Mouse (Mus musculus) cerebellum, adult 9-11 months (tissue): ENCODE measurements around the gene Rtl6.

ENCODE experiments used
- DNase-seq: peaks from one replicate; pipeline ENCODE4 v3.0.0; 2022

Gene Rtl6

DNA sequence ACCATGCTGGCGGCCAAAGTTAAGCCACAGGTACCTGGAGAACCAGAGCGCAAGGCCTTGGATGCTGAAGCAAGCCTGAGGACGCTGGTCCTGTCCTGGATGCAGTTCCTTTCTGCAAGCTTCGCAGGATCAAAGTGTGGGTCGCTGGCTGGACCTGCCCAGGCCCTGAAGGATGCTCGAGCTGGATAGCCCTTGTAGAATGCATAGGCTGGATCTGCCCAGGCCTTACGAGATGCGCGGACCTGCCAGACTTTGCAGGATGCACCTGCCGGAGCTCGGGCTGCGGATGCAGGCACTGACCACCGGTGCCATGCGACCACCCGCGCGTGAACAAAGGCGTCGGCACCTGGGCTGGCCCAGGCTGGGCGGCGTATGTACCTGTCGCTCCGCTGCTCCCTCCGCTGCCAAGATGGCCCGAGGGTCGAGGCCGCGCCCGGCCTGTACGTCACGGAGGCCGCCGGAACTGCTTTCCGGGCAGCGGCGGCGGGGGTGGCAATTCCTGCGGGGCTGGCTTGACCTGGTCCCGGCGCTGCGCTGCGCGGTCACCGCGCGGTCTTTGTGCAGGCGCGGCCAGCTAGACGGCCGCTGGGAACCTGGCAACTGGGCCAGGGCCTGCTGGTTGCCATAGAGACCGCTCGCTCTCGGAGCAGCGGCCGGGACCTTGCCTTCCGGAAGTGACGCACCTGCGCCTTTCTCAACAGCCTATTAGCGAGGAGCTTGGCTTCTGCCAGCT is at the start of gene Rtl6:
TSS of gene Rtl6 (minus strand) at position 635 of the 733 bp plus-strand sequence.
- peak; percentile 93 for DNase-seq

DNA sequence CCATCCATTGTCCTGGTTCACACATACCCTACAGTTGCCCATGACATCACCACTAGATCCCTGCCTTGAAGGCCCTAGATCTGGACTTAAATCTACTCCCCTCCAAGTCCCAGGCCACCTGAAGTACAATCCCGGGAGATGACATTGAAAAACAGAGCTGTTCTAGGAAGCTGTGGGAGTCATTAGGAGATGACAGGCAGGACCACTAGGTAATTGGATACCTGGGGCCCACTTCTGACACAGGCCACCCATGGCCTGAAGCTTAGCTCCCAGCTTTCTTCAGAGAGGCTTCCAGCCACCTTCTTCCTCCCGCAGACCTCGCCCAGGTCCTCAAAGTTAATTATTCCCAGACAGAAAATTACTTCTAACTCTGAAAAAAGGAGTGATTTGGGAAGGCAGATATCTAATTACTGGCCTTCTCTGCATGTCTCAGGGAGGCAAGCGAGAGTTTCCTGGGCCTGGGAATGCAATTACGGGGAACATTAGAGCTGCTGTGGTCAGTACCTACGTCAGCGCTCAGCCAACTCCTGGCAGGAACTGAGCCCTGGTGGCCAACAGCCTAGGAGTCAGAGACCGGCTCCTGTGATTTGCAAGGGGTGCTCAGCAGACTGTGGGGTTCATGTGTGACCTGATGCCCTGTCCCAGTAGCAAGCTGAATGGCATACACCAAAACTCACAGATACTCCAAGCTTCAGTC is 45.8 kb upstream of the Rtl6 start:
- DNase-seq, result no peak

- no peak for DNase-seq
Measured at GRCm38 (mm10) chr15:84600977-84601595, 43.5 kb upstream of the Rtl6 start.

DNA sequence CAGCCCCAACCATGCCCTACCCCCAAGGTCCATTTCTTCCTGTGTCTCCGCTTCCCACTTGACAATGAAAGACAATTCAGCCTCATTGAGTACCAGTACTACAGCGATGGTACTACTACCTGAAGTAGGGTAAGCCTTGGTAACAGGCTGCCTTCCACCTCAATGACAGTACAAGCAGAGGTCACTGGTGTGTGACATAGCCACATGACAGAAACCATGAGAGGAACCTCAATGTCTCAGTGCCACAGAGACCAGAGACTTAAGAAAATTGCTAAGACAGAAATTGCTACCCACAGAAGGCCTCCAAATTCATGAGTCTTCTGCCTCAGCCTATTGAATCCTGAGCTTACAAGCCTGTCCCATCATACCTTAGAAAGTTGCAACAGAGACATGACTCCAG is 41.3 kb upstream of the Rtl6 start:
- no peak for DNase-seq

GRCm38 (mm10) chr15:84597816-84598215 is 40.2 kb upstream of the Rtl6 start:
- no peak for DNase-seq

DNA sequence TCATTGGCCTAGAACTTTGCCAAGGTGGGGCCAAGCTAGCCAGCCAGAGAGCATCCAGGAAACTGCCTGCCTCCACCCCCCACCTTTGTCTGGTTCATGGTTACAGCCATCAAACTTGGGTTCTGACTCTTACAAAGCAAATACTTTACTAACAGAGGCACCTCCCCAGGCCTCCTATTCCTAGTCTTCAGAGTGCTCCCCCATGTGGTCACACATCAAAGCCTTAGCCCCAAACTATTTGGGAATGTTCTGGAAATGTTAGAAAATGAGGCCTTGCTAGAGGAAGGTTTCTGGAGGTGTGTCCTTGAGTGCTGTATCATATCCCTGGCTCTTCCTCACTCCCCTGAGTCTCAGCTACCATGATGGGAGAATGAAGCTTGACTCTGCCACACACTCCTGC is 39.4 kb upstream of the Rtl6 start:
- DNase-seq, result no peak

GRCm38 (mm10) chr15:84595241-84595945 is 37.8 kb upstream of the Rtl6 start:
- DNase-seq, result no peak

GRCm38 (mm10) chr15:84593514-84593913 is 35.9 kb upstream of the Rtl6 start:
- DNase-seq, result no peak

DNA sequence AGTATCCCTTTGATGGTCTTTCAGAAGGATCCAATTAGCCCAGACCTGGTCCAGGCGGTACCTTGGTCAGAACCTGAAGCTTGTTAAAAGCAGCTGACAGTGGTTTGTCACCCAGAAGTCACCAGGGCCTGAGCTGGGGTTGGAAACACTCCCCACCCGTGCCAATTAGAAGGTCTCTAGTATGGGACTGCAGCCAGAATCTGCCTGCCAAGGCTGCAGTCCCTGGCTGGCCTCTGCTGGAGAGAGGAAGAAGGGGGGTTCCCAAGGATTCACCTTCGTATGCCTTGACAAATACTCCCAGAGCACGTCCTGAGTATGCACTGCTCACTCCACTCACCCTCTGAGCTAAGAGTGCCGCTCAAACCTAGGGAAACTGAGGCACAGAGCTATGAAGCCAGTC is 34.6 kb upstream of the Rtl6 start:
- DNase-seq, result no peak

DNA sequence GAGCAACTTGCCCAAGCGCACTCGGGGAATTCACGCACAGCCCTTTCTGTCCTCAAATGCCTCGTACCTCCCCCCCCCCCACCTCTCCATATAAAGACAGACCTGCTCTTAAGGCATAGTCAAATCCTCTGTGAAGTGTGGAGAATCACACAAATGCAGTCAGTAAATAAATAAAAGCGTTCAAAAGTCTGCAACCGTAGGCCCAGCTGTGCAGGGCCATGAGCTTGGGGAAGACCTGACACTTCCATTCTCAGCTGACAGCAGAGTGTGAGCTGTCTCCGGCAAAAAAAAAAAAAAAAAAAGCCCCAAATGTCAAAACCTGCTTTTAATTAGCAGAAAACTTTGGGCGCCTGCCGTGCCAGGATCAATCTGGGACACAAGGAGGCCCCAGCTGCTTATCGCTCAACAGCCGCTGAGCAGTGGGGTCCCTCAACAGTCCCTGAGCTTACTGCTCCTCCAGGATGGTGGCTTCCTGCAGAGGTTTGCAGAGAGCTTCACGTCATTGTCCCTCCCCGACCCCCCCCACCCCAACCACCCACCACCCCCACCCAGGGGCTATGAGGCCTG is 34.0 kb upstream of the Rtl6 start:
- no peak for DNase-seq

- DNase-seq, result no peak
Measured at GRCm38 (mm10) chr15:84588371-84588821, 30.8 kb upstream of the Rtl6 start.

DNA sequence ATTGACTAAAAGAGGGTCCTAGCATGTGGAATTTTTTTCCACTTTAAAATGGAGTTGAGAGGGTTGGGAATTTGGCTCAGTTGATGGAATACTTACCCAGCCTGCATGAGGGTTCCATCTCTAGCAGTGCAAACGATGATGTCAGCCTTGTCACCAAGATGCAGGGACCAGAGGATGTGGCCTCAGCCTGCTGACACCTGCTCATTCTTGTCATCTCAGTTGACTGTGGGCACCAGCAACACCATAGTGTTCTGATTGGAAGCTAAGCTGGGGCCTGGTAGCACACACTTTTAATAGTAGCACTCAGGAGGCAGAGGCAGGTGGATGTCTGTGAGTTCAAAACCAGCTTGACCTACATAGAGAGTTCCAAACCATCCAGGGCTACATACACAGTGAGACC is 21.0 kb upstream of the Rtl6 start:
- no peak for DNase-seq

DNA sequence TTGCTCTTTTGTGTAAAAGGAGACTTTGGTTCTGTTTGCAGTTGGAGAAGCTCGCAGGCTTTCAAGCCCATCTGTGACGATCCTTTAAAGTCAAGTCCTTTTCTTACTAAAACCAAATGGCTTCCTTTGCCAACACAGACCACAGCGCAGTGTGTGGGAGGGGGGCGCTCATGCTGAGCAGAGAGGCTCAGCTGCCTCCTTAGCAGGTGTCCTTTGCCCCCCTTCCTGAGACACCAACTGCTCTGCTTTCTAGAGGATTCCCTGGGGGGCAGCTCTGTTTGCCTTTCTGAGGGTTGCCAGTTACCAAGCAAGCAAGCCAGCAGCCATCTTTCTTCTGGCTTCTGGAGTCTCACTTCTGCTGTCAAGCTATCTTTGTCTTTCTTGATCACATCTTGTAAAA is 19.4 kb upstream of the Rtl6 start:
- DNase-seq, result no peak

- no peak for DNase-seq
Measured at GRCm38 (mm10) chr15:84566568-84567110, 9.0 kb upstream of the Rtl6 start.

DNA sequence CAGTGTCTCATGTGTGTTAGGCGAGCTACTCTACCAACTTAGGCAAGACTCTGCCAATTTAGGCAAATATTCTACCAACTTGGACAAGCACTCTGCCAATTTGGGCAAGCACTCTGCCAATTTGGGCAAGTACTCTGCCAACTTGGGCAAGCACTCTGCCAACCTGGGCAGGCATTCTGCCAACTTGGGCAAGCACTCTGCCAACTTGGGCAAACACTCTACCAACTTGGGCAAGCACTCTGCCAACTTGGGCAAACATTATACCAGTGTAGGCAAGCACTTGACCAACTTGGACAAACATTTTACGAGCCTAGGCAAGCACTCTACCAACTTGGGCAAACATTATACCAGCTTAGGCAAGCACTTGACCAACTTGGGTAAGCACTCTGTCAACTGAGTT is 3.9 kb upstream of the Rtl6 start:
- no peak for DNase-seq

GRCm38 (mm10) chr15:84556674-84557073 is 949 bp downstream of the Rtl6 start:
- peak; percentile 43 for DNase-seq

DNA sequence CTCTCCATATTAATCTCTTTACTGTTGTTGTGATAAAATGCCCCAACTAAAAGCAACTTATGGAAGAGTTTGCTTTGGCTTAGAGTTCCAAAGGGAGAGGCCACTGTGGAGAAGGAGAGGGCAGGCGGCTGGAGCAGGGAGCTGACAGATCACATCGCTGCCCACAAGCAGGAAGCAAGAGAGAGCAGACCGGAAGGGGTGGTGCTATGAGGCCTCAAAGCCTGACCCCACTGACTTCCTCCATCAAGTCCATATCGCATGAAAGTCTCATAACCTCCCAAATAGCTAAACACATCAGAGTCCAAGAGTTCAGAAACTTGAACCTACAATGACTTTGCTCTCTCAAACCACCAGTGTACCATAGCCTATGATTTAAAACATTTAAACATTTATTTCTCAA is 6.6 kb downstream of the Rtl6 start:
- DNase-seq, result no peak

DNA sequence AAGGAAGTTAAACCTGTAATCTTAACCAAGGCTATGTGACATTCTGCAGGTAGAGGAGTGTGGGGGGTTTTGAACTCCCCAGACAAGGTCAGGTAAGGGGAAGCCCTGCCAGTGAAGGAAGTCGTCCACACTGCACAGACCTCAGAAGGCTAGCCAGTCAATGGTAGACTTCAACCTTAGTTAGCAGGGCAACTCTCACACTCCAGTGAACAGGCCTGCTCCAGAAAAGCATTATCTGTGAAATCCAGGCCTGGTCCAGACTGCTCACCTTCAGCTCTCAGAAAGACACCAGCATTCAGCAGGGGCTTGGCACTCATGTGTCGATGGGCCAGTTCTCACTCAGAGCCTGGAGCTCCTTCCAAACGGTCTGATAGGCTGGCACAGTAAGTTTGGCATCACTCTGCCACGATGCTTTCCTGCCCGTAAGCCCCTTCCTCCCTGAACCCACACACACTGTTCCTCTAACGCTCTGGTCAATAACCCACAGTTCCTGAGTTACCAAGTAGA is 8.3 kb downstream of the Rtl6 start:
- no peak for DNase-seq

DNA sequence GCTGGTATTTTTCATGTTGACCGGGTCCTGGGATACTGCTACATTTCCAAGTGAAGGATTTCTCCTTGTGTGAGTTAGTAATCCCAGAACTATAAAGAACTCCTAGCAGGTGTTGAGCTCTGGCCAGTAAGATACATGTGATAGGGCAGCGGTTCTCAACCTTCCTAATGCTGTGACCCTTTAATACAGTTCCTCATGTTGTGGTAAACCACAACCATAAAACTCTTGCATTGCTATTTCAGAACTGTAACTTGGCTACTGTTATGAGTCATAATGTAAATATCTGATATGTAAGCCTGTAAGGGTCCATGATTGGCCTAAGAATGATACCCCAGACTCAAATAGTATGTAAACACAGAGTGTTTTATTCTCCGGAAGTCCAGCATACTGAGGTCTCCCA is 11.6 kb downstream of the Rtl6 start:
- no peak for DNase-seq

DNA sequence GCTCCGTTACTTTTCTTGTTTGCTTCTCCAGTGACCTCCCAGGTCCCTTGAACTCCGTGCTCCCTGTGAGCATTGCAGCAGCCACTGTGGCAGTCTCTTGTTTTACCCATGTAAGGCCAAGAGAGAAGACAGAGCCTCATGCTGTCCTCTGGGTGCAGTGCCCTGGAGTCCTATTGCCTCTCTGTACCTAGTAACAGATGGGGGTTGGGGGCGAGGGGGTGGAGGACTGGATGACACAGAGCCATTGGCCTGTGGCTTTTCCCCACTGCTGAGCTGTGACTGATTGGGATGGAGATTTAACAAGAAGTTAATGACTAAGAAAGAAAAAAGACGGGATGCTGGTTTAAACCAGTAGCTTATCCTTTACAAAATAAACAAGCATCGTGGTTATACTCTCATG is 16.4 kb downstream of the Rtl6 start:
- no peak for DNase-seq

- no peak for DNase-seq
Measured at GRCm38 (mm10) chr15:84538974-84539588, 18.5 kb downstream of the Rtl6 start.

DNA sequence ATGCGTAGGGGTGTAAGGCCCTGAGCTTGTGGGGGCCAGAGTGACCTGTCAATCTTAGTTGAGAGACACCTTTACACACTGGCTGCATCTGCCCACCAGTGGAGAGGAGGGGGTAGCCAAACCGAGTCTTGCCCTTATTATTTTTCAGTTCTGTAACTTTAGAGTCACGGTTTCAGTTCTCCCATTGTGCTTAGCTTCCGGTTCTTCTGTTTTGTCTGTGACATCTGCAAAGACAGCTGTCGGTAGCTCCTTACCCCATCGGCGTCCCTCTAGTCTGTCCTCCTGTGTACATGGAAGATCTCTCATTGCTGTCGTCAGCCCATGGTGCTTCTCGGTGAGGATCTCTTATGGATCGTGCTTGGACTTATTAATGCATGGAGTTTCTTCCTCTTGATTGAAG is 20.5 kb downstream of the Rtl6 start:
- no peak for DNase-seq
